Mouse (Mus musculus) kidney, embryonic 15.5 days (tissue): ENCODE results near the gene Gm5346. TPM values are rescaled to one million over a fixed set of nuclear protein-coding genes. Genes with fewer than 3 reads are reported as not detected.
"Not testable (repeated sequence)": the region's sequence is repeated elsewhere in the genome, so short reads cannot be mapped to it uniquely, and the experiment has no call there.

Source experiments
- ATAC-seq: fragments of 200-750 bp; cut with Nextera tagmentation; replicated peaks from 2 replicates; pipeline ENCODE4 v1.8.0; 2017; ENCODE audit warnings: moderate TSS enrichment; ENCODE audit not compliant: low FRiP score
- H3K27ac ChIP-seq: fragments of 300-500 bp; sonication (generic); 2 replicates; pipeline ENCODE4 v1.5.1; 2015; ENCODE audit warnings: mild to moderate bottlenecking, inconsistent platforms
- H3K27me3 ChIP-seq: fragments of 300-500 bp; sonication (generic); 2 replicates; pipeline ENCODE4 v1.6.1; 2015; ENCODE audit warnings: inconsistent platforms
- H3K36me3 ChIP-seq: fragments of 300-500 bp; sonication (generic); 2 replicates; pipeline ENCODE4 v1.6.1; 2015; ENCODE audit warnings: inconsistent platforms
- H3K4me1 ChIP-seq: fragments of 300-500 bp; sonication (generic); 2 replicates; pipeline ENCODE4 v1.6.1; 2015; ENCODE audit warnings: inconsistent platforms
- H3K4me2 ChIP-seq: fragments of 300-500 bp; sonication (generic); 2 replicates; pipeline ENCODE4 v1.6.1; 2015; ENCODE audit warnings: moderate library complexity, mild to moderate bottlenecking, inconsistent platforms
- H3K4me3 ChIP-seq: fragments of 300-500 bp; sonication (generic); replicated peaks from 2 replicates; pipeline ENCODE4 v1.5.1; 2015; ENCODE audit warnings: mild to moderate bottlenecking, inconsistent platforms
- H3K9ac ChIP-seq: fragments of 300-500 bp; sonication (generic); 2 replicates; pipeline ENCODE4 v1.6.1; 2015; ENCODE audit warnings: mild to moderate bottlenecking, inconsistent platforms
- H3K9me3 ChIP-seq: fragments of 300-500 bp; sonication (generic); replicated peaks from 2 replicates; pipeline ENCODE4 v1.6.1; 2016; ENCODE audit warnings: inconsistent platforms
- WGBS: fragments of 180-500 bp; shearing (Covaris S2); methylation state at CpG from one replicate; pipeline ENCODE4 v1.1.7; 2015; ENCODE audit warnings: mixed read lengths; 5-methylcytosine and 5-hydroxymethylcytosine counted together
- polyA plus RNA-seq: library from polyadenylated mRNA; unstranded; fragments of >200 nt; fragmentation: Nextera tagmentation; extraction: Ambion mirVana; gene quantifications from 2 replicates; pipeline ENCODE4 v1.2.1, GENCODE M21; 2015

Gm5346 gene
- polyA plus RNA-seq = not detected in 2 replicates

DNA sequence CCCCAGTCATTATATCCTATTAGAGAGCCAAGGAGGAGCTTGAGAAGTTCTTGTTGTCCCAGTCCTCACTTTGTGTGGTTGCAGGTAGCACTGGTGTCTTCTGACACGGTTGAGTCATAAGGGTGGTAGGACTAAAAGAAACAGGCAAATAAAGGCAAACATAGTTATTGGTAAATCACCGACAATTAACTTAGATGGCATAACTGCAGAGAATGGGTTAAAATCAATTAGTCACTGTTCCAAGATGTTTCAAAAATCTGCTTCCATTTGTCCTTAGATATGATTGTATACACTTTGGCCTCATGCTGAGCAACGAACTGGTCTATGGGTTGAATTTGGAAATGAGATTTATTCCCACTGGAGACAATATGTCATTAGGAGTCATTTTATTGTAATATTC is at the start of gene Gm5346:
Gm5346 (minus strand) TSS at position 101 of the 400 bp plus-strand sequence.
- 89% methylated on average over 3 of the region's 3 CpGs for WGBS
- H3K4me2 ChIP-seq = no peak within 1 kb of the TSS
- no peak within 1 kb of the TSS for H3K4me3 ChIP-seq
- no peak for ATAC-seq
- H3K27me3 ChIP-seq = no peaks in the 10 kb centered on the region
- H3K9me3 ChIP-seq = no peaks in the 10 kb centered on the region
- no peaks in the 10 kb centered on the region for H3K4me1 ChIP-seq
- H3K9ac ChIP-seq = no peak within 1 kb of the TSS
- H3K36me3 ChIP-seq = no peaks in the 10 kb centered on the region
- no peak within 1 kb of the TSS for H3K27ac ChIP-seq

DNA sequence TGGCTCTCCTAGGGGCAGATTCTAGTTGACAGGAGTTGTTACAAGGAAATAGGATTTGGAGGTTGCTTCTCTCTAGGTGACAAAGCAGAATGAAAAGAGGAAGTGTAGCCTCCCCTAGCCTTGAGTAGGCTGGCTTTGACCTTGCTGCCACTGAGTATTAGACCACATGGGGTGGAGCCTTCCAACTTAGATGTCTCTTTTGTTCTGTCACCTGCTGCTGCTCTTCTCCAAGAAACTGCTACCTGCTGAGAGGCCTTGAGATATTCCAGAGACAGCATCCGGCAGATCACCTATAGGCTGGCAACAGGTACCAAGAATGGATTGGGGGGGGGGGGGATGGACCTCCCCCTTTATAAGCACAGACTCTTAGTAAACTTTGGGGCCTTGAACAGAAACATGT is 11.0 kb downstream of the Gm5346 start:
- Histone ChIP-seq H3K36me3 (no peaks in the 10 kb centered on the region), H3K27ac (no peak overlapping the region), H3K27me3 (no peaks in the 10 kb centered on the region), H3K4me1 (no peaks in the 10 kb centered on the region), H3K4me3 (no peak overlapping the region), H3K9me3 (no peaks in the 10 kb centered on the region), H3K4me2 (no peak overlapping the region), H3K9ac (no peak overlapping the region)
- no peak for ATAC-seq
- 89% methylated on average over 1 of the region's 1 CpGs for WGBS

DNA sequence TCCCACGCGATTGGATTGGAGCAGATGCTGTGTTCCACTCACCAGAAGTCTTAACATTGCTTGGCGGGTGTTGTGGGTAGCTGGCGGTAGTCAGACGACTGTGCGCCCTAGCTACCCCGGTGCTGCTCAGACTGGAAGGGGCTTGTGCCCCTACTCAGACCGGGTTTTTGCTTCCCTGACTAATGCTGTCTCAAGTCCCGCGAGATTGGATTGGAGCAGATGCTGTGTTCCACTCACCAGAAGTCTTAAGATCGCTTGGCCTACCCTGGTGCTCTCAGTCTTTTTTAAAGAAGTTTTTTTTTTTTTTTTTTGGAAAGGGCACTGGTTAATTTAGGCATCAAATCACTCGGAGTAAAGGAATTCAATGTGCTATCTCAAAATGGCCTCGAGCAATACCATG is 23.4 kb downstream of the Gm5346 start:
- not testable (repeated sequence) for H3K4me3 ChIP-seq, H3K9ac ChIP-seq, H3K4me2 ChIP-seq, H3K27me3 ChIP-seq, H3K9me3 ChIP-seq, H3K27ac ChIP-seq, H3K36me3 ChIP-seq, ATAC-seq, H3K4me1 ChIP-seq
- 82% methylated on average over 13 of the region's 13 CpGs for WGBS

DNA sequence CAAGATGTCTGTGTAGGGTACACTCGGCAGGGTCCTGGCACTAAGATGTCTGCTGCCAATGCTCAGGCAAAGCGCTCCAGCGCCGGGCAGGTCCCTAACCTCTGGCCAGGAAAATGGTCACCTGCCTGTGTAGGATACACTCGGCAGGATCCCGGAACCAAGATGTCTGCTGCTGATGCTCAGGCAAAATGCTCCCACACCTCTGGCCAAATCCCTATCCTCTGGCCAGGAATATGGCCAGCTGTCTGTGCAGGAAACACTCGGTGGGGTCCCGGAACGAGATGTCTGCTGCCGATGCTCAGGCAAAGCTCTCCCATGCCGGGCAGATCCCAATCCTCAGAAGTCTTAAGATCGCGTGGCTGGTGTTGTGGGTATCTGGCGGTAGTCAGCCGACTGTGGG is 23.9 kb downstream of the Gm5346 start:
- WGBS = 96% methylated on average over 15 of the region's 15 CpGs

DNA sequence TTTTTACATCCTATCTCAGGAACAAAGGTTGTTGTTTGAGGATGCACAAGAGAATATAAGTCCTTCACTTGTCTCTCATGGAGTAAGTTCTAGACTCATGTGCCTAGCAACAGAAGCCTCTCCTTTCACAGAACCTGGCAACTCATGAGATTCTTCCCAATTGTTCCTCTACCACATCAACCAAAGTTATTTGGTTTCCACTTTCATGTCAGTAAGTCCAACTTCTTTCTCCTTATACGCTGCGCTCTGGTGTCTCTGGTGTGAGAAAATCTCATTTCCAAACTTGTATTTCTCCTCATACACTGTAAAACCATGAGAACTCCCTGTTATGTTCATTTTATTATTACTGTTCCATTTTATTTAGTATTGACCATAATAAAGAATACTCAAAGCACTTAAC is 50.5 kb downstream of the Gm5346 start, which contains the start of gene Adam26a:
Adam26a (minus strand) TSS at position 101 of the 400 bp plus-strand sequence.
- ATAC-seq = not testable (repeated sequence)
- WGBS = 92% methylated on average over 2 of the region's 2 CpGs

More for the DNA sequence above, 23.9 kb downstream of the Gm5346 start:
- H3K4me2 ChIP-seq, H3K9ac ChIP-seq, H3K9me3 ChIP-seq, H3K27me3 ChIP-seq, H3K4me1 ChIP-seq, ATAC-seq, H3K27ac ChIP-seq, H3K4me3 ChIP-seq, H3K36me3 ChIP-seq: not testable (repeated sequence)

More for the DNA sequence above, 50.5 kb downstream of the Gm5346 start, which contains the start of gene Adam26a:
- not testable (repeated sequence) for H3K4me3 ChIP-seq, H3K4me1 ChIP-seq, H3K9ac ChIP-seq, H3K27ac ChIP-seq, H3K9me3 ChIP-seq, H3K36me3 ChIP-seq, H3K27me3 ChIP-seq, H3K4me2 ChIP-seq

Other genes starting within 250 kb of the Gm5346 start
- not detected in 2 replicates for gene Adam26b, start 99.2 kb downstream of the Gm5346 start, polyA plus RNA-seq
- not detected in 2 replicates for gene Adam26a, start 50.6 kb downstream of the Gm5346 start, polyA plus RNA-seq
- not detected in 2 replicates for gene Adam34, start 82.8 kb upstream of the Gm5346 start, polyA plus RNA-seq